Mouse (Mus musculus) liver, postnatal 0 days (tissue): Measurements from ENCODE around the gene Susd1.
A peak's percentile ranks its signal among the peaks of the same experiment; 100 is the strongest.

Source experiments
- CTCF ChIP-seq: sonication (generic); IDR thresholded peaks from 2 replicates; pipeline ENCODE4 v1.5.1; 2016; ENCODE audit warnings: antibody characterized with exemption, low read depth
- EP300 ChIP-seq: IDR thresholded peaks from 2 replicates; pipeline ENCODE4 v1.6.1; 2016; ENCODE audit warnings: antibody characterized with exemption, low read depth, mild to moderate bottlenecking

DNA sequence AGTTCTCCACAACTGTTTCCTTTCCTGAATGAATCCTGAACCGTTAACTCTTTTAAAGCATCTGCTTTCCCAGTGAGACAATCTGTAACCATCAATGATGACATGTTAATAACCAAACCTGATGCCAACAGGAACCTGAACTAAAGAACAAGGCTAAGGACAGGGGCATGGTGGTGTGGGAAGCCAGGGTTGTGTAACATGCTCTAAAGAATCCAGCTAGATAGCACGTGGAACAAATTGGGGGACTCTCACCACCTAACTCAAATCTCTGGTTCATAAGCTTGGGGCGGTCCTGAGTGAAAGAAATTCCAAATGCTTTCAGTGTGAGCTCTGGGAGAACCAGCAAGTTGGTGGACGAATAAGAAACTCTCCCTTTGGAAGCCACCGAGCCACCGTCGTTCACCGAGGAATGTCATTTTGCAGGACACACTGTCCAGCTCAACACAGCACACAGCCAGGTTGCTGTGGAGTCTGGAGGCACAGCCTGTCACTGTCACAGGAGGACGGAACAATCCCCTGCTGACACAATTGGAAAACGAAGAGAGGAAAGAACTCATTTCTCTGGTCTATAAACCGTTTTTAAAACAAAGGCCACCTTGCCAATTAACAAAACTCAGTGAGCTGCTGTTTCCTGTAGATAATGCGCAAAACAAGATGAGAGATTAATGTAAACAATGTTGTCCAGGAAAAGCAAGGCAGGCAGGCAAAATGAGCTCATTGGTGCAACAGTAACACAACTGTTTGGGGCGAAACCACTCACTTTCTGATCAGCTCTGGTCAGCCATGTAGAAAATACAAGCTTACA is 146.3 kb downstream of the Susd1 start:
- TF ChIP-seq CTCF (no peak), EP300 (peak; percentile 90)
